Comparison of ENCODE assay signal across 17 mouse cellular contexts in the genomic region with DNA sequence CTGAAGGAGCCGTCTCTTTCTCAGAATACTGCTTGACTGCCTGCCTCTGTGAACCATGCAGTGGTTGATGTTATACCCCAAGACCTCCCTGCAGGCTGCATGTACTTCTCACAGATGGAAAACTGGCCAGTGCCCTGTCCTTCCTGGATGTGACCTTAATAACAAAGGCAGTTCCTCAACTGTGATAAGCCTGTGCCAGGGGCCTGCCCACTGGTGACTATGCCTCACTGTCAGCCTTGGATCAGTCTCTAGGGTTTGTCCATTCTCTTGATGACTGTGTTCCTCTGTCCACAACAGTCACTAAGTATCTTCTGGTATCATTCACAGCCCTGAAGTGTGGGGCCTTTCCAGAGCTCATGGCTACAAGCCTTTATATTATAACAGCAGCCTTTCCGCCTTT.
DNase-seq lines count a peak whose midpoint lies in the region; ATAC-seq and TF ChIP-seq lines count a peak whose summit lies in the region.
"Had no signal": no experiment of that assay in that cellular context is flagged by ENCODE, and none has a peak within 500 bp of the region (broad histone marks: within the 10 kb centered on the region; RNA-seq: fewer than 3 reads in every experiment).

No protein-coding gene starts in this region.

- no peak for ATAC-seq in liver, postnatal 0 days
- ATAC-seq: forebrain, embryonic 13.5 days; forebrain, embryonic 15.5 days; forebrain, postnatal 0 days had no signal

- peaks cover 3% of the 10 kb centered on the region; the same call in 1 of the 2 replicates for H3K4me1 ChIP-seq in liver, postnatal 0 days (ENCODE audit: insufficient read depth)
- H3K4me1 ChIP-seq: embryonic facial prominence, embryonic 10.5 days; embryonic facial prominence, embryonic 12.5 days; forebrain, embryonic 13.5 days; forebrain, embryonic 15.5 days had no signal

- H3K27ac ChIP-seq in liver, postnatal 0 days (ENCODE audit: low read depth), result no peak overlapping the region
- H3K27ac ChIP-seq: embryonic facial prominence, embryonic 10.5 days; embryonic facial prominence, embryonic 12.5 days; forebrain, embryonic 13.5 days; forebrain, embryonic 15.5 days had no signal

- no peak overlapping the region for H3K9ac ChIP-seq in liver, postnatal 0 days (replicated peaks)
- H3K9ac ChIP-seq: embryonic facial prominence, embryonic 12.5 days; forebrain, embryonic 13.5 days; forebrain, embryonic 15.5 days; forebrain, postnatal 0 days had no signal

- 79% methylated on average over 2 of the region's 2 CpGs for WGBS in liver, postnatal 0 days (ENCODE audit: insufficient replicate concordance)

- peak; percentile 71 to 88 for DNase-seq in adrenal gland, adult (ENCODE audit: inconsistent age in 2 of 2, low spot score in 1 of 2)
- peak; percentile 86 for DNase-seq in adrenal gland, adult 2 months
- DNase-seq in adrenal gland, postnatal 10 days, result peak; percentile 71
- DNase-seq in adrenal gland, postnatal 25 days, result peak; percentile 60
- DNase-seq in liver, postnatal 0 days, result no peak
- no peak for DNase-seq in cerebellum, postnatal 36 days
- DNase-seq in thymus, postnatal 0 days (ENCODE audit: low spot score), result no peak
- no peak for DNase-seq in cerebellum, adult 9-10 months
- DNase-seq: cerebellum, adult 11-12 months; cerebellum, adult 2 months; cerebellum, adult 9-11 months; cerebellum, postnatal 14 days; forebrain, postnatal 0 days had no signal

- H3K27me3 ChIP-seq in liver, postnatal 0 days (ENCODE audit: insufficient read depth, low read length), result no peaks in the 10 kb centered on the region
- H3K27me3 ChIP-seq: embryonic facial prominence, embryonic 12.5 days; forebrain, embryonic 13.5 days; forebrain, embryonic 15.5 days had no signal

- no peak overlapping the region for H3K4me2 ChIP-seq in liver, postnatal 0 days (ENCODE audit: low read depth, low read length)
- H3K4me2 ChIP-seq: embryonic facial prominence, embryonic 12.5 days; forebrain, embryonic 13.5 days; forebrain, embryonic 15.5 days had no signal

- H3K9me3 ChIP-seq in liver, postnatal 0 days (ENCODE audit: low read length), result no peaks in the 10 kb centered on the region
- H3K9me3 ChIP-seq: embryonic facial prominence, embryonic 10.5 days; embryonic facial prominence, embryonic 12.5 days; forebrain, embryonic 13.5 days; forebrain, embryonic 15.5 days had no signal

- TF ChIP-seq CTCF in liver, postnatal 0 days (IDR thresholded peaks at IDR 0.05; ENCODE audit: low read depth), result no peak

- no peak for TF ChIP-seq EP300 in liver, postnatal 0 days (IDR thresholded peaks at IDR 0.05; ENCODE audit: low read depth)

- H3K4me3 ChIP-seq in liver, postnatal 0 days (ENCODE audit: low read depth, low read length), result no peak overlapping the region
- H3K4me3 ChIP-seq: embryonic facial prominence, embryonic 10.5 days; embryonic facial prominence, embryonic 12.5 days; forebrain, embryonic 13.5 days; forebrain, embryonic 15.5 days had no signal

- H3K36me3 ChIP-seq in liver, postnatal 0 days (replicated peaks; ENCODE audit: insufficient read depth, low read length), result no peaks in the 10 kb centered on the region
- H3K36me3 ChIP-seq: embryonic facial prominence, embryonic 10.5 days; embryonic facial prominence, embryonic 12.5 days; forebrain, embryonic 15.5 days had no signal

Comparison
In these comparisons a context has a peak if more than half of its experiments do, and no peak if none do; other contexts are left out.
1. DNase-seq: peak in adrenal gland, adult (2 of 2), adrenal gland, adult 2 months (single experiment), adrenal gland, postnatal 10 days (single experiment) and adrenal gland, postnatal 25 days (single experiment); none in liver, postnatal 0 days (single experiment), cerebellum, postnatal 36 days (0 of 2), thymus, postnatal 0 days (single experiment) and cerebellum, adult 9-10 months (single experiment).